Mouse (Mus musculus) erythroblast, embryonic 14.5 days (primary cell): ENCODE results near the gene Ackr4.

ENCODE experiments used
- GATA1 ChIP-seq: IDR thresholded peaks from 2 replicates; pipeline ENCODE4 v1.6.1; 2012; ENCODE audit warnings: low read length, inconsistent platforms, mixed read lengths
- TAL1 ChIP-seq: IDR thresholded peaks from 3 replicates; pipeline ENCODE4 v1.6.1; 2012; ENCODE audit warnings: low read length, inconsistent platforms, mixed read lengths

DNA sequence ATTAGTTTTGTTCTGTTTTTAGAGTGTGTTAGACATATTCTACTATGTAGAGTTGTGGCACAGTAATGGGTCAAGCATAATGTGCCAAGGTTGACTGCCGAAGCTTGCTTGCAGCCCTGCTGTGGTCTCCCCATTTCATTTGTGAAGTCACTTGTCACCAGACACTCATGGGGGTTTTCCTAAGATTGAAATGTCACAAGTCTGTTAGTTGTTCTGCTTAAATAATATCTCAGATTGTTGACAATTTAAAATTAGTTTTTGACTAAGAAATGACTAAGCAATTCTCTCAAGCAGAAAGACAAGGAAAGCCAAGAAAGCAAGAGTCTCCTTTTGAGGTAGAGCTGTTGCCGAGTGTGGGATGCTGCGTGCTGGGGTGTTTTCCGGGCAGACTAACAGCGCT, 33.8 kb downstream of the Ackr4 start:
- TF ChIP-seq TAL1, result no peak
- no peak for TF ChIP-seq GATA1
